Mouse (Mus musculus) spleen, postnatal 36 days (tissue): Measurements from ENCODE around the gene Surf1.

ENCODE experiments used
- DNase-seq, 2 experiments: peaks; one replicate each; pipeline ENCODE4 v3.0.0; 2022; ENCODE audit warnings: low spot score in 2 of 2, mixed read lengths in 1 of 2

Gene Surf1

DNA sequence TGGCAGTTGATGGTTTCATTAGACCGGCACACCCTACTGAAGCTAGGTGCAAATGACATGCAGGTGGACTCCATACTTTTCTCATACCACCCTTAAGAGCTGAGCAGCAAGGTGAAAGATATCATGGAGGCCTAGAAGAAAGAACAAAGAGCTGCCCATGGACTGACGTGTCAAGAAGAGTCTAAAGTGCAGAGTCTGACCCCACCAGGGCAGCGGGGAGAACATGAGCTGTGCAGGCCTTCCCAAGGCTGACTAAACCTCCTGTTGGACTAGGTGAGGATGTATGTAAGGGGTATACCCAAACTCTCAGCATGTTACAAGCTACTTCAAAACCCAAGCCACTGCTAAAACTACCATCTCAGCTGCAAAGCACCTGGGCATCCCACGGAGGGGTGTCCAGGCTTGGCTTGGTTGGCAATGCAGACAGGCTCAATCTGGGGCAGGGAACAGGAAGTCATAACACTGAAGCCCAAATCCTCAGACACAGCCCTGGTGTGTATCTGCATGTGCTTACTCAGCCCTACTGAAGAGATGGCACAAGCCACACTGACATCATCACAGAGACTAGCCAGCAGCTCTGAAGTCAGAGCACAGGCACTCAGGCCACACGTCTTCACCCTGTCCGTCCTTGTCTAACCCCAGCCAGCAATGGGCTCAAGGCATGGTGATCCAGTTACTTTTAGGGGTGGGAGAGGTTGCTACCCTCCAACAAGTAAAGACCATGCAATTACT is 11.6 kb upstream of the Surf1 start:
- no peak for DNase-seq

DNA sequence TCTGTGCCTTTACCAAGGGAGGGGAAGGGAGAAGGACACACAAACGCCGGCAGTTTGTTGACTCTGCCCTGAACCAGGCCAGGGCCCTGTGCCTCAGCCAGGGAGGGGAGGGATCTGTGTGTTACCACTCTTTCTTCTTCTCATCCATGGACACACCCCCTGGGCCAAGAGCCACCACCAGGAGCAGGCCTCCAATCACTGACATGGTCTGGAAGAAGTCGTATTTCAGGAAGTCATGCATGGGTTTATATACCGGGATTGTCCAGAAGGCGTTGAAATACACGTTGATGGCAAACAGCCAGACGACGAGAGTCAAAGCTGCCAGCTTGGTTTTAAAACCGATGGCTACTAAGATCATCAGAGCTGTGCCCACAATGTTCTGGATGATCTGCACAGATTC is 5.5 kb upstream of the Surf1 start:
- no peak for DNase-seq

DNA sequence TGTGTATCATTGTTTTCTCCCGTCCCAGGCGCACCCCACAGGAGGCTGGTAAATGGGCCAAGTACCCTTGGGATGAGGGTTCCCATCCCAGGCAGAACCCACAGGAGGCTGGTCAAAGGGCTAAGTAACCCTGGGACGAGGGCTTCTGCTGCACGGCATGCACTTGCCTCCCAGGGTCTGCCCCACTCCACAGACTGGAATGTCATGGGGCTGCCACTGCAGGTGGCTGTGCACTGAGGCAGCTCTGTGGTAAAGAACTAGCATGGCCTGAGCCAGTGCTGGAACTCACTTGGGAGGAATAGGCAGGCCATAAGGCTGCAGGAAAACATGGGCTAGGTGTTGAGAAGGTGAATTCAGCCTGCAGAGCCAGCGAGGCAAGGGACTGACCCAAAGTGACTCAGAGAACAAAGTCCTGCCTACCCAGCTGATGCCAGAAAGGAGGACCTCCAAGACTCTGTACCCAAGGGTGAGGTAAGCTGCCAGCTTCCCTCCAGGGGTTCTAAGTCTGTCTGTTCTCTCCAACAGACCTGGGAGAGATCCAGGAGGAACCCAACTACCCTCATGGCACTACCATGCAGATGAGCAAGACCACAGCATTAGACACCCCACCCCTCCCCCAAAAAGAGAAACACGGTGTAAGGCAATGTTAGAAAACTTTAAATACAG is 4.0 kb upstream of the Surf1 start:
- no peak for DNase-seq

DNA sequence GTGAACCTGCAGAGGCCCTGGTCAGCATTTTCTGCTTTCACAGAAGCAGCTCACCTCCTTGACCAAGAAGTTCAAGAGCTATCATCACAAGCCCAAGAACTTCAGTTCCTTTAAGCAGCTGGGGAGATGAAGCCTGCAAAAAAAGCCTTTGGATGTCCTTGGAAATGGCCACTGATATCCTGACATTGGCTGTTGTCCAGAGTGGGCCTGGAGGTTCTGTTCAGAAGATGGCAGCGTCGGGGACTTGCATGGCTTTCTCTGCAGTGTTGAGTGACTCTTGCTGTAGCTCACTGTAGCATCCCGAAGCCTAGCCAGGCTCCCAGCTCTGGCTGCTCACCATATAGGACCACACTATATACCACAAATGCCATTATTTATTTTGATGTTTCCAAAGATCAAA is 3.4 kb upstream of the Surf1 start:
- DNase-seq, result no peak

DNA sequence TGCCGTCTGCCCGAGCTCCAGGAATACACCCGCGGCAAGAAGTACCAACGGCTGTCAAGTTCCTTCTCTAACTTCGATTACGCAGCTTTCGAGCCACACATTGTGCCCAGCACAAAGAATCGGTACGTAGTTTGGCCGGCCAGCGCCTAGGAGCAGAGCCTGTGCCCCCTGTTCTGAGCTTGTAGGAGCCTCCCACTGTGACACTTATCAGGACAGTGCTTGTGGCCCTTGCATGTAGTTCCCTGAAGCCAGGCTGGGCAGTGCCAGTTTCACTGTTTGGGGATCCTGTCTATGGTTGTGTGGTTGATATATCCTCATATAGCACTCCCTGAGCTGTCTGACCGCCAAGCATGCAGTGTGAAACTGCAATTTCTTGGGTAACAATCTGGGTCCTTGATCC is 408 bp upstream of the Surf1 start:
- no peak for DNase-seq

DNA sequence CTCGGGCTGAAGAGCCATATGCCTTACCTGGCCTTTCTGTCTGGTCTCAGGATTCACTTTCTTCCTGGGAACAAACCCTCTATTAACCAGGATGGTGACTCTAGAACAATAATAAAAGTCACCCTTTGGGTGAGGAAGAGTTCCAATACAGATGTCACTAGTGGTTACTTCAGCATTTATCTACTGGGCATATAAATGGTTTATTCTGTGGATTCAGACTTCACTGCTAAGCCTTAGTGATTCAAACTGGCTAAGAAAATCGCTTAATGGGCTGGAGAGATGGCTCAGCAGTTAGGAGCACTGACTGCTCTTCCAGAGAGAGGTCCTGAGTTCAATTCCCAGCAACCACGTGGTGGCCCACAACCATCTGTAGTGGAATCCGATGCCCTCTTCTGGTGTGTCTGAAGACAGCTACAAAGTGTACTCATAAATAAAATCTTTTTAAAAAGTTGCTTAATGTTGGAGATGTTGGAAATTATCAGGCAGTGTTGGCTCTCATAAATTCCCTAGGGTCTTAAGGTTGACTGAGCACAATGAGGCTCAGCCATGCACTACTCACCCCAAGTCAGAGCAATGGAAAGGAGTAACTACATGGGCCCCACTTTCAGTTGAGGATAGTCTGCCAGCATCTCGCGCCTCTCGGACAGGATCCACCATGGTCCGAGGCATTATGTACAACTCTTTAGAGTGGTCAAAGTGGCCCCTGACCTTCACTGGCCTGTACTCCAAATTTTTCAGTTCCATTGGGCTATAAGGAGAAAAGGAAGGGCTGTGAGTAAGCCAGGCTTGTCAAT is 2.0 kb downstream of the Surf1 start:
- DNase-seq, result no peak

DNA sequence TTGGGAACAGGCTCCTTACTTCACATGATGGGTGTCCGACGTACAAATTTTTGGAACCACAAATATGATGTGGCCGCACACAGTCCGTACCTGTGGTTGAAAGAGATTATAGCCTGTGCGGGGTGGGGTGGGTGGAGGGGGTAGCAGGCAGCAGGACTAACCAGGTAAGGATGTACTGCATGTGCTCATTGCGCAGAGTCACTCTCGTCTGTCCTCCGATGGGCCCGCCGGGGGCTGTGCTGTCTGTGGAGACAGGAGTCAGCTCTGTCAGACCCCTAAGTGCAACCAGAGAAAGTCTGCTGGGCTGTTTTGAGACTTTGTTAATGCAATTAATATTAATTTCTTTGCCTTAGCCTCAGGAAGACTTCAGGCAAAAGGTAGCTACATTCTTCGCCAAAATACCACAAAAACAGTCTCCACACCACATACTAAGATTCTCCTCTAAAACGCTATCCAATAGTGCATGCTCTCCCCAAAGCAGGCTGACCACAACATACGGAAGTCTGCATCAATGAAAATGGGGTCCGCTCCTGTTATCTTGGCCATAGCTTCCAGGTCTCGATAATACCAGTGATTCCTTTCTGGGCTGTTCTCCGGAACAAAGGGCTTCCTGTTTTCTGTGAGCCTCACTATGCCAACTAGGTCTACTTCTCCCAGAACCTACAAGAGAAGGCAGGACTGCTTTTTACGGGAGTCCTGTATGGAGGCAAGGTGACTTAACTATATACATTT is 2.7 kb downstream of the Surf1 start:
- DNase-seq, result no peak

DNA sequence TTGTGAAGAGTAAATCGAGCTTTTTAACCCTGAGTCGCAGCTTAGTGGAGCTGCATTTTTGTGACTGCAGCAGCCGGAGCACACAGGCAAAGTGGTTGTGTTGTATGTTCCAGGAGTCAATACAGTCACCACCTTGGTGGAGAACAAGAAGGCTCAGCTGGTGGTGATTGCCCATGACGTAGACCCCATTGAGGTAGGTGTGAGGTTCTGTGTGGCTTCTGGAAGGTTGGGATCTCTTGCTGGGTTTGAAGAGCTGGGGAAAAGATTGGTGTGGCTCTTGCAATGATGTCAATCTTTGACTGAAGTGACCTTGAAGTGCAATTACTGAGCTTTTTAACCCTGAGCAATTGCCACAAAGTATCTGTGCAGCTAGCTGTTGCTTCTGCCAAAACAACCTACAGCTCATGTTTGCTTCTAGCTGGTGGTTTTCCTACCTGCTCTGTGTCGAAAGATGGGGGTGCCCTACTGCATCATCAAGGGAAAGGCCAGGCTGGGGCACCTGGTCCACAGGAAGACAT is 4.0 kb downstream of the Surf1 start:
- DNase-seq, result no peak

DNA sequence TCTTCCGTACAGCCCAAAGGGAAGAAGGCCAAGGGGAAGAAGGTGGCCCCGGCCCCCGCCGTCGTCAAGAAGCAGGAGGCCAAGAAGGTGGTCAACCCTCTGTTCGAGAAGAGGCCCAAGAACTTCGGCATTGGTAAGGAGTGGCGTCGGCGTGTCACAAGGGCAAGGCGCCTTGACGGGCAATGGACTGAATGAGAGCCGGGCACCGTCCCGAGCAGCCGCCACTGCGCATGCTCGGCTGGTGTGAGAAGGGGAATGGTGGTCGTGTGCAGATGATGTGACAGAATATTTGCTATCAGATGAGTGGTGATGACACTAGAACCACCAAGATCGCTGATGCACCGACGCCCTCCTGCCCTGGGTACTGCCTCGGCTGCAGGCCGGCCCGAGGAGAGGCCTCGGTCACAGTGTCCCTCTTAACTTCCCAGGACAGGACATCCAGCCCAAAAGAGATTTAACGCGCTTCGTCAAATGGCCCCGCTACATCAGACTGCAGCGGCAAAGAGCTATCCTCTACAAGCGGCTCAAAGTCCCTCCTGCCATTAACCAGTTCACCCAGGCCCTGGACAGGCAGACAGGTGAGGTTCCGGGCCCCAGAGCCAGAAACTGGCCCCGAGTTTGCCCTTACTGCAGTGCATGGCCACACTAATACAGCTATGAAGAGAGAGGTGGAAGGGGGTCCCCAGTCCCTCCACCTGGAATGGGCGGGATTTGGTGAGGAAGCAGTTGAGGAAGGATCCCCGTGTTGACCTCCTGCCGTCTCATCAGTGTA is 5.2 kb downstream of the Surf1 start:
- DNase-seq, result peak; percentile 40 to 52

DNA sequence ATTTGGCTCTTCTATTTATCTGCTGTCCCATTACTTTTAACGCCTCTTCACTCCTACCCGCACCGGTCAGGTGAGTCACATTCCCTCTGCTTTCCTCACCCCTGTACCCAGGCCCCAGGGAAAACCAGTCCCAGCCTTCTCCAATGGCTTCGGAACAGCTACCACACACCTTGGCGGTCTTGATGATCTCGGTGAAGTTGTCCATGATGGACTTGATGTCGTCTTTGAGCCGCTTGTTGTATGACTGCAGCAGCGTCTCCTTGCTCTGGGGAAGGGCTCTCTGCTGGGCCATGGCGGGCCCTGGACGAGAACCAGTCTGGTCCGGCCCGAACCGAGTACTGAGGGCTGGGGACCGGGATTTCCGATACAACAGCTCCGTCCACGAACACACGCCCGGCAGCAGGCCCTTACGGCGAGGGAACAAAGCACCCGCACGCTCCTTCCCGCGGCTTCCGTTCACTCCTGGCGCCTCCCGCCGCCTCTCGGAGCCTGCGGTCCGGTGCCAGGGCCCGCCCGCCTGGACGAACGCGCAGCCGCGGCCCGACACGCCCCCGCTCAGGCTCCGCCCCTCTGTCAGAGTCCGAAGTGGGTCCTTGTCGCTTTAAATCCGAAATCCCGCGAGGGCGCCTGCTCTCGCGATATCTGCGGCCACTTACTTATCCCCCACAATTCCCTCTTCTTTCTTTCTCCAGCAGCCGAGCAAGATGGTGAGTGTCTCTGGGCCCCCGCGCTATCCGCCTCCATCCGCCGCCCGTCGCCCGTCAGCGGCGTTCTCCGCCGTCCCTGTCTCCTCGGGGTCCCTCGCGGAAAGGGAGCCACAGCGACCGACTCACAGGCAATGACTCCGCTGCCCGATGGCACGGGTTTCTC is 6.0 kb downstream of the Surf1 start, which contains the start of the genes Med22 and Rpl7a:
Med22 (minus strand) TSS at position 554 of the 870 bp plus-strand sequence.
Rpl7a (plus strand) TSS at position 641 of the 870 bp plus-strand sequence.
- peak; percentile 99 for DNase-seq

DNA sequence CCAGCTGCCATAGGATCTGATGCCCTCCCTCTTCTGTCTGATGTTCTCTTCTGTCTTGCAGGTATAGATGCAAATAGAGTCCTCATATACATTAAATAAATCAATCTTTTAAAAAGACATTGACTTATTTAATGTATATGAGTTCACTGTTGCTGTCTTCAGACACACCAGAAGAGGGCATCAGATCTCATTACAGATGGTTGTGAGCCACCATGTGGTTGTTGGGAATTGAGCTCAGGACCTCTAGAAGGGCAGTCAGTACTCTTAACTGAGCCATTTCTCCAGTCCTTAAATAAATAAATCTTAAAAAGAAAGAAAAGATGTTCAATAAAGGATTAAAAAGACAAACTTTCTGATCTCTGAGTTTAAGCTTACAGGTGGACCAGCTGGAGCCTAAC is 6.9 kb downstream of the Surf1 start:
- no peak for DNase-seq

DNA sequence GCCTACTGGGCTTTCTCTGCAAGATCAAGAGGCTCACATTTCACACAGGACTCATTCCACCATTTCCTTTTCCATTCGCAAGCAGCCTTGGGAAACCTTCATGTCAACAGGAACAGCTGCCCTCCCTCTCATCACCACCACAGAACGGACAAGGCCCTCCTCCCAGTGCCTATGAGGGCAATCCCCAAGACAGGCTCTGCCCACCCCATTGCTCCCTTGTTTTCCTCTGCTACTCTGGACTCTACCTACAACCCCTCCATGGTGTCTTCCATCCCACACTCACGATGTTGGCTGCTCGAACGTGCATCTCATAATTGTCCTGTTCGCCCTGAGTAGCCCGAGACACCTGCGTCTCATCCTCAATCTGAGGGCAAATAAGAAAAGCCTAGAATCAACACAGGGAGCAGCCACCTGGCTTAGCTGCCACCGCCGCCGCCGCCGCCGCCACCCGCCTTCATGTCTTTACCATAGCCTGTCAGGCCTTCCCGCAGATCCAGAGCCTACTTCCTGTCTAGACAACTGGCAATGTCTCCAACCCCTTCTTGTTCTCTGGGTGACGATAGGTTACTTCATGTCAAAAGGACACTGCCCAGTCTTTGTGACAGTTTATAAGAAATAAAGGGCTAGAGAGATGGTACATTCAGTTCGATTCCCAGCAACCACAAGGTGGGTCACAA is 7.5 kb downstream of the Surf1 start:
- DNase-seq, result no peak

DNA sequence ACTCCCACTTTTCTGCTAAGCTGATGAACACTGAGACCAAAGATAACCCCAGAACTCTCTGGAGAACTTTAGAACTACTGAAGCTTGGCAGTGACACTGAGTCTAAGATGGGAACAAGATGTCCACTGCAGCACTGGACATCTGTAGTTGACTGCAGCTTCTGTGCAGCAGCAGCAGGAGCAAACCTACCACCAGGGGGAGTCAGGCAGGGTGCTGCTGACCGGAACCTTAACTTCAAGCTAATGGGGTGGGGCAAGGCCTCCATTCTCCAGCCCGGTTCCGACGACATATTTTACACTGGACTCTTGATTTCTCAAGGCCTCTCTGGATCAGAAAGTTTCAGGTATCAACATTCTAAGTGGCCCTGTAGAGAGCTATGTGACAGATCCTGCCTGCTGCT is 9.2 kb downstream of the Surf1 start:
- DNase-seq, result no peak

DNA sequence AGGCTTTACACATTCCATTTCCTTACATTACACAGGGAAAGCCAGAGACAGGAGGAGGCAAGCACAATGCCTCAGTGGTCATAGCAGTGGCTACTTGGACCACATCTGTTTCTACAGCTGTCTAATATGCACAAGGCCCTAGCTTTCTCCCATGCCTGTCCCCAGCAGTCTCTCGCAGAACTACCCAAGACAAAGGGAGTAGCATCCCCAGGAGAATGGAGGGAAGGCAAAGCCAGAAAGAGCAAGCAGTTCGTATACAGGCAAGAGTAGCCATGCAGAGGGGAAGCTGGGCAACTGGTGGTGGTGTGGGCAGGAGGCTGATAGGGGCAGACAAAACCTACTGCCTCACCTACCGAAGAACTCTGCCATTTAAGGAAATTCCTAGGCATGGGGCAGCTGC is 9.9 kb downstream of the Surf1 start:
- DNase-seq, result no peak

DNA sequence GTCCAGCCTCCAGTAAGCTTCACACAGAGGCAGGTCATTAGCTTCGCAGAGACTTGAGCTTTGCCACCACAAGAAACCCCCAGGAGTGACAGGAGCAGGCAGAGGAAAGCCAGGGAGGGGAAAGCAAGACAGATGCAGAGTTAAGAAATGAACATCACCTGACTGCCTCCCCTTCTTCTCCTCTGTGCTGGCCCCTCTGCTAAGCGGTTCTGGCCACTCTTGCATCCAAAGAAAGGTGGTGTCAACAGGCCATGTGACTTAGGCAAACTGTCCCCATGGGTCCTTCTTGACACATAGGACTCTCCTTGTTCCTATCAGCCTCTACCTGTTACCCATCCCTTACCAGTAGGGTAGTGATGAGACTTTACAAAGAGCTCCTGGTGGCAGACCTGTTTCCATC is 10.4 kb downstream of the Surf1 start:
- no peak for DNase-seq

DNA sequence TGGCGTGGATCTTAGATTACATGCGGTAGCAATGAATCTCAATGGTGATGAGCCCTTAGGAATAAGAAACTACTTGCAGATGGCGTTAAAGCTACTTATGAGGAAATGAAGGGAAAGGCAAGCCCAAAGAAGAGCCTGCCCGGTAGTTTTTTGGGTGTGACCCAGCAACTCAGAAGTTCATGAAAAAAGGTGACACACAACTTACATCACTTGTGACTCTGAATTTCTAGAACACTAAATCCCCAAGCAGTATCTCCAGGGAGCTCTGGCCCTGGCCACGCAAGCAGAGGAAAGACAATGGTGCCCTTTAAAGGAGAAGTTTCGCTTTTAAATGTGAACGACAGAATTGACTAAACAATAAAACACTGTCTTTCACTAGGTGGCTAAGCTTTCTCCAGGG is 13.0 kb downstream of the Surf1 start:
- no peak for DNase-seq

DNA sequence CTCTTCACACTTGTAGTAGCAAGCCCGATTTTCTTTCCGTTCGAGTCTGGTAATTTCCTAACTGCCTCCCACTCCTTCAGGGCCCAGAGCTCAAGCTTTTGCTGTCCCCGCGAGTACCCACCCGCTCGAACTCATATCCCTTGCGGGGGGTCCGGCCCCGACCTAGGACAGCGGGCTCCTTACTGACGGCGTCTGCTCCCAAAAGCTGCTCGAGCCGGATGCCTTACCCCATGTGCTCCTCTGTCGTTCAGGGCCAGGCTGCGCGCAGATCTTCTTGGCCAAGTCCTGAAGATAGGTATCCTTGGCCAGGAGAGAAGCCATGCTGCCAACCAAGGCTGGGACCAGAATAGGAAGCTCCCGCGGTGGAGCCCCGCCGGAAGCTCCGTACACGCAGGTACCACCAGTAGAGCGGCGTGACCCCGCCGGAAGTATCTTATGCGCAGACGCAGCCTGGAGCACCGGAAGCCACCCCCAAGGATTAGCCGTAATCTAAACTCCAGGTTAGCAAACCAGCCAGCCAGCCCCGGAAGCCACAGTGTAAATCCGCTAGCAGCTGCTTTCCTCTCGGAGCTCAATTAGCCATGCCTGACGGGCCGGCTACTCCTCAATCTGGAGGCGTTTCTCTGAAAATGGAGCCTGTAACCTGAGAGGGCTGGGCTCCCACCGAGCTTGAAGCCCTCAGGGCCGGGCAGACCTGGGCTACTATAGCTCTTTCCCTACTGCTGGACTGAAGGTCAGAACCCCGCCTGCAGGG is 13.7 kb downstream of the Surf1 start, which contains the start of gene Surf6:
Surf6 (minus strand) TSS at position 413 of the 754 bp plus-strand sequence.
- peak; percentile 96 to 97 for DNase-seq

DNA sequence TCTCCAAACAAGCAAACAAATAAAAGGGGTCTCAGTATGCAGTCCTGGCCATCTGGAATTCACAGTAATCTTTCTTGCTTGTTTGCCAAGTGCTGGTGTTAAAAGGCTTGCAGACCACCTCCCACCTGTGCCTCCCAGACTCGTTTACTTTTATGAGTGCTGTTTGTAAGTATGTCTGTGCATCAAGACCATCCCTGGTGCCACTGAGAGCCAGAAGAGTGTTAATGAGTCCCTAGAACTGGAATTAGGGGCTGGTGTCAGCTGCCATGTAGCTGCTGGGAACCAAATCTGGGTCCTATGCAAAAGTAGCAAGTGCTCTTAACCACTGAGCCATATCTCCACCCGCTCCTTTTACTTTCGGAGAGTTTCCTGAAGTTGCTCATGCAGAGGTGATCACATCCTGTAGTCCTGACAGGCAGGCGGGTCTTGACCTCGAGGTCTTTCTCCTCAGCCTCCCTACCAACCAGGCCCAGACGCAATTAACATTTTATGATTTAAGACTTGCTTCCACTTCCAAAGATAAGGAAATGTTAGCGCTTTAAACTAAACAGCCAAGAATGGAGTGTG is 14.4 kb downstream of the Surf1 start:
- peak in 1 of 2 experiments; percentile 36 for DNase-seq
